Mouse (Mus musculus): ENCODE results near the gene Tbx10.
"Not testable (repeated sequence)": the region's sequence is repeated elsewhere in the genome, so short reads cannot be mapped to it uniquely, and the experiment has no call there.

The Tbx10 gene

DNA sequence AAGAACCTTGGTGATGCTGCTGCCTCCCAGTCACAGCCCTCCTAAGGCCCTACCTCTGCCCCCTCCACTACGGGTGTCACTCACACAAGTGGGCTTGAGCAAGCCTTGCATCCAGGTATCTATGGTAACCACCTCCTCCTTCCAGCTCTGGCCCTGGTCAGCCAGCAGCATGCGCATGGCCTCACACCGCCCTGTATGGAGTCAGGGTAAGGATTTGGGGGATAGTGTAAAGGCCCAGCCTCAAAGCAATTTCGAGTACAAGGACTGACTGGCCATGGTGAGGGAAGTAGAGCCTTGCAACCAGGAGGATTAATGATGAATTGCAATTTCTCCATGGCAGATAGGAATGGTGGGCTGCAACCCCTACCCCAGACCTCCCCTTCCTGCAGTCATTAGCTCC is 48.9 kb downstream of the Tbx10 start:
- intact Hi-C loops (cut with DNase I) = not testable (repeated sequence)

DNA sequence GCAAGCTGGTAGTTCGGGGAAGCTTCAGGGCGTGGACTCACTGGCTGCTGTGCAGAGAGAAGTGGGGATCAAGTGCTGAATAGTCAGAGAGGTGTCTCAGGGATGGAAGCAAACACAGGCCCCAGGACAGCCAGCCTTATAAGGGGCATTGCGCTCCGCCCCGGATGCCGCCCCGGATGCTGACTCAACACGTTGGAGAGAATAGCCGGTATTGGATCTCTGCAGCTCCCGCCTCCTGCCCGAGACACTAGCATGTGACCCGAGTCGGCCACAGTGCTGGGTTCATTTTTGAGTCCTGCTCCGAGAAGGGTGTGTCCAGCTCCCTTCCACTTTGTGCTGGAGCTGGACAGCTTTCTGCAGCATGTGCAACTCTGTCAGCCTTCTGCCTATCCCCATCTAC is 49.6 kb downstream of the Tbx10 start:
- intact Hi-C loops (cut with DNase I) = no loop called here

DNA sequence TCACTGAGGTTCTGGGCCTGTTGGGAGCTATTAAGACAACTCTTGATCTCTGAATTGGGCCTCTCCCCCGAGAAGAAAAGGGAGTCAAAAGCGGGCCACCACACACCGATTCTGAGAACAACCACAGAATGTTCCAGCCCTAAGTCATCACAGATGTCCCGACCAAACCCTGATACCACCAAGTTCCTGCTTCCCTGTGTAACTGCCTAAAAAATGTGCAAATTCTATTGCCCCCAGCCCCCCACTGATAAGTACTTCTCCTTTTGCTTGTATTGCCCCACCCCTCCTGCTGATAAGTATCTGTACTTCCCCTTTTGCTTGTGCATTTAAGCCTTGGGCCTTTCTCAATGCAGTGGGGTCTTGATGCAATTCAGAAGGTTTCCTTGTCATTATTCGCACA is 51.6 kb downstream of the Tbx10 start:
- intact Hi-C loops (cut with DNase I) = not testable (repeated sequence)

DNA sequence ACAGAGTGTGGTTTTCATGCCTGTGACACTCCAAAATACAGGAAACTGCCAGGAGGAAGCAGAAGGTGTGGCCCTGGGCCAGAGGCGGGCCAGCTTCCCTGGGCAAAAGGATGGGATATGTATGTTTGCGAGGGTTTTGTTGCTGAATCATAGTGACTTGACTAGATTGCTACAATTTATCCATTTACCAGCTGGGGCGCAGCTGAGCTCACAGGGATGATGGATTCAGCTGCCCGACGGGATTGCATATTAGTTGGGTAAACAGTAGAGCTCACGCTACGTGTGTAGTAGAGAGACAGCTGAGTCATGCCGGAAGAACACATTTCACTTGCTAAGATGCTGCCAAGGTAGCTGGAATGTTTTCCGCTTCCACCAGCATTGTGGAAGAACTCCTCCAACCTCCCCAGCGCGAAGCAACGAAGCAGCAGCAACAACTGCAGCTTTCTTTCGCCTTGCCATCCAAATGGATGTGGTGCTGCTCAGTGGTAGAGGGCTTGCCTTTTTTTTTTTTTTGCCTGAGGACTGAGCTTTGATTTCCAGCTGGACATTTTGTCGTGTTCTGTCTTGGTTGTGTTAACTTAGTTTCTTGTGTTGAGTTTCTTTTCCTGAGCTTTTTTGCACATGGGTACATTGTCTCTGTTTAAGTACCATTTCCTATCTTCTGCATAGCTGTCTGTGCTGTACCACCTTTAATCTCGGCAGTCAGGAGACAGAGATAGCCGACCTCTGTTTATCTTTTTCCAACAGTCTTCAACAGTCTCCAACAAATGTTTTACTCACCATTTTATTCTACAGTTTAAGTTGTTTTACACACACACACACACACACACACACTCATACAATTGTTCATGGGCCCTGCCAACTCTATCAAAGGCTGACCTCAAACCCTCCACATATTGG is 53.7 kb downstream of the Tbx10 start, which contains the start of gene Gstp2:
Gene Gstp2, minus strand, starts transcription at position 58 of the 900 bp plus-strand sequence.
- intact Hi-C loops (cut with DNase I) = no loop called here

DNA sequence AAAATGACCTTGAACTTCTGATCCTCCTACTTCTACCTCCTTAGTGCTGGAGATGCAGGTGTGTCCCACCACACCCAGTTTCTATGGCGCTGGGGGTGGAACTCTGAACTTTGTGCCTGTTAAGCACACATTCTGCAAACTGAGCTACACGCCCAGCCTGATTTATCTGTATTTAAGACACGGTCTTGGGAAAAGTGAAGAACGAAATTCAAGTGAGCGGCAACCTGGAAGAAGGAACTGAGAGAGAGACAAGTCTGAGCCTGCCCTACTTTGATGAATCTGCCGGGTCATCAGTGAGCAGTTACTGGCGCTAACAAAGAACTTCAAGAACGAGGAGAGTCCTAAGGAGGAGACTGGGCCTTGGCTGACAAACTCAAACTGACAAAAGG is 54.3 kb downstream of the Tbx10 start:
- intact Hi-C loops (cut with DNase I) = loop anchor here (1.0 kb wide), 1 partner anchor 28 kb away; no protein-coding TSS in a partner anchor

DNA sequence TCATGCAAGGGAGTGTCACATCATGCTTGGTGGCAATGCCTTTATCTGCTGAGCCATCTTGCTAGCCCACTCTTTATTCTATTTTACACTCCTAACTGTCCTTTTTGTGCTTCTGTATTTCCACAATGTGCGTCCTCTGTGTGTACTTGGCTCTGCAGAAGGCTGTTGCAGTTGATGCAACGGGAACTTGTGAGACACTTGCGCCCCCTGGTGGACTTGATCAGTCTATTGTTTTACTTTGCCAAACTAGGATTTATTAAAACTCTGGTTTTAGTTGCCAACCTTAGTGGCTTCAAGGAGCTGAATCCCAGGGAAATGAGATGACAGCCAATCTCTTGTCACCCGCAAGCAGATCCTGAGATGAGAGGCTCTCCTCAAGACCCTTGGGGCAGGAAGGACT is 55.3 kb downstream of the Tbx10 start:
- intact Hi-C loops (cut with DNase I) = loop anchor here (1.0 kb wide), 1 partner anchor 29 kb away; no protein-coding TSS in a partner anchor

DNA sequence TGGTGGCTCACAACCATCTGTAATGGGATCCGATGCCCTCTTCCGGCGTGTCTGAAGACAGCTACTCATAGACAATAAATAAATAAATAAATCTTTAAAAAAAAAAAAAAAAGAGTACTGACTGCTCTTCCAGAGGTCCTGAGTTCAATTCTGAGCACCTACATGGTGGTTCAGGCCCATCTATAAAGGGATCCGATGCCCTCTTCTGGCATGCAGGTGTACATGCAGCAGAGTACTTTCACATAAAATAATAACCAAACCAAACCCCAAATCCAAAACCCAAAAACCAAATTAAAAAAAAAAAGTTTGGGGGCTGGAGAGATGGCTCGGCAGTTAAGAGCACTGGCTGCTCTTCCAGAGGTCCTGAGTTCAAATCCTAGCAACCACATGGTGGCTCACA is 56.5 kb downstream of the Tbx10 start:
- intact Hi-C loops (cut with DNase I) = not testable (repeated sequence)
